Comparison of ENCODE assay signal across 9 mouse cellular contexts in genomic region chr11:86050430-86051280, GRCm38 (mm10).
DNase-seq lines count a peak whose midpoint lies in the region.
"Had no signal": no experiment of that assay in that cellular context is flagged by ENCODE, and none has a peak within 500 bp of the region (broad histone marks: within the 10 kb centered on the region; RNA-seq: fewer than 3 reads in every experiment).

No protein-coding gene starts in this region.

- peak overlapping the region; percentile 47; the same call in 1 of the 2 replicates for H3K27ac ChIP-seq in limb, embryonic 10.5 days
- H3K27ac ChIP-seq: kidney, postnatal 0 days had no signal

- H3K4me1 ChIP-seq in limb, embryonic 10.5 days: peaks cover 16% of the 10 kb centered on the region

- H3K27me3 ChIP-seq in limb, embryonic 10.5 days (ENCODE audit: low read depth, poor library complexity, severe bottlenecking): no peaks in the 10 kb centered on the region

- no peaks in the 10 kb centered on the region for H3K9me3 ChIP-seq in limb, embryonic 10.5 days (replicated peaks)

- WGBS in limb, embryonic 10.5 days: 81% methylated on average over 8 of the region's 8 CpGs

- H3K36me3 ChIP-seq in limb, embryonic 10.5 days: no peaks in the 10 kb centered on the region

- H3K4me3 ChIP-seq in limb, embryonic 10.5 days: no peak overlapping the region

- DNase-seq in gastrocnemius, adult 18-20 months (ENCODE audit: low spot score): peak; percentile 10
- no peak for DNase-seq in gastrocnemius, postnatal 10 days
- peak; percentile 70 for DNase-seq in 3134 (ENCODE audit: extremely low read depth, insufficient read length, low spot score)
- DNase-seq in adrenal gland, postnatal 14 days: peak; percentile 32
- no peak for DNase-seq in limb, embryonic 10.5 days (ENCODE audit: low spot score)
- no peak for DNase-seq in T-cell, adult 2 months (ENCODE audit: low spot score)
- no peak for DNase-seq in urinary bladder, adult 2 months (ENCODE audit: low spot score)
- DNase-seq in layer of hippocampus, postnatal 25 days (ENCODE audit: extremely low spot score in 1 of 2, low spot score in 1 of 2): no peak

Comparison
In these comparisons a context has a peak if more than half of its experiments do, and no peak if none do; other contexts are left out.
1. DNase-seq: peak in gastrocnemius, adult 18-20 months (single experiment), 3134 (single experiment) and adrenal gland, postnatal 14 days (single experiment); none in gastrocnemius, postnatal 10 days (single experiment), limb, embryonic 10.5 days (single experiment), T-cell, adult 2 months (single experiment), urinary bladder, adult 2 months (single experiment) and layer of hippocampus, postnatal 25 days (0 of 2).